Mouse (Mus musculus) embryonic facial prominence, embryonic 14.5 days (tissue): ENCODE measurements at regions not wholly inside any gene's neighbourhood (a gene's known extent, or its start where the extent isn't known, plus 50 kb on each side); places are given as distances from the start of the nearest gene placed in this dataset.
A peak's percentile ranks its signal among the peaks of the same experiment; 100 is the strongest.

ENCODE experiments used
- ATAC-seq: fragments of 200-750 bp; cut with Nextera tagmentation; 2 replicates; pipeline ENCODE4 v1.8.0; 2017; ENCODE audit warnings: low read depth, moderate number of reproducible peaks, moderate TSS enrichment
- DNase-seq: peaks from one replicate; pipeline ENCODE4 v3.0.0-alpha.2; 2015; ENCODE audit warnings: low spot score
- H3K27ac ChIP-seq: fragments of 300-500 bp; sonication (generic); replicated peaks from 2 replicates; pipeline ENCODE4 v1.5.1; 2014; ENCODE audit warnings: low read depth, mild to moderate bottlenecking, low read length, moderate library complexity
- H3K27me3 ChIP-seq: fragments of 300-500 bp; sonication (generic); replicated peaks from 2 replicates; pipeline ENCODE4 v1.6.1; 2014; ENCODE audit warnings: low read length; ENCODE audit not compliant: control insufficient read depth, insufficient read depth
- H3K36me3 ChIP-seq: fragments of 300-500 bp; sonication (generic); 2 replicates; pipeline ENCODE4 v1.6.1; 2014; ENCODE audit warnings: low read length, mixed read lengths; ENCODE audit not compliant: control insufficient read depth, insufficient read depth
- H3K4me1 ChIP-seq: fragments of 300-500 bp; sonication (generic); 2 replicates; pipeline ENCODE4 v1.6.1; 2014; ENCODE audit warnings: antibody characterized with exemption, low read length; ENCODE audit not compliant: control insufficient read depth, insufficient read depth
- H3K4me2 ChIP-seq: fragments of 300-500 bp; sonication (generic); 2 replicates; pipeline ENCODE4 v1.6.1; 2014; ENCODE audit warnings: low read depth, mild to moderate bottlenecking, low read length, moderate library complexity, mixed read lengths
- H3K4me3 ChIP-seq: fragments of 300-500 bp; sonication (generic); 2 replicates; pipeline ENCODE4 v1.5.1; 2014; ENCODE audit warnings: low read depth, mild to moderate bottlenecking, low read length
- H3K9ac ChIP-seq: fragments of 300-500 bp; sonication (generic); 2 replicates; pipeline ENCODE4 v1.6.1; 2014; ENCODE audit warnings: low read depth, mild to moderate bottlenecking, low read length, moderate library complexity, mixed read lengths
- H3K9me3 ChIP-seq: fragments of 300-500 bp; sonication (generic); 2 replicates; pipeline ENCODE4 v1.6.1; 2016; ENCODE audit warnings: low read length; ENCODE audit not compliant: control insufficient read depth
- WGBS: fragments of 180-500 bp; shearing (Covaris S2); extraction: QIAGEN DNeasy Blood & Tissue Kit; methylation state at CpG from one replicate; pipeline ENCODE4 v1.1.7; 2014; 5-methylcytosine and 5-hydroxymethylcytosine counted together

DNA sequence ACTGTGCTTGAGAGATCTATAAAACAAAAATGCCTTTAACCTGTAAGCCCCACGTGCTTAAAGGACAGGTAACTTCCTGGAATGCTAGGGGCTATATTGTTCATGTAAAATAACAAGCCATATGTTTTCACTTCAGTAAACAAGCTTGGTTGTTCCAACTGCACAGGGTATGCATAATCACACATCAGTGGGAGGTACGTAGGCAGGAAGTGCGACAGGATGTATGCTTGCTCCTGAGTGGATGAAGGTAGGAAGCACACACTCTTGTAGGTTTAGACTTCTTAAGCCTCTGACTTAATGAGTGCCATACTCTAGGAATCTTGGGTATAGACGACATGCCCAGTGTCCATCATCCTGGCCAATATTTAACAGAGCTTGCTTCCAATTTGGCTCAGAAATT lies 74.7 kb upstream of the Nek6 start:
- no peak for ATAC-seq
- Histone ChIP-seq H3K4me3 (no peak overlapping the region), H3K27ac (no peak overlapping the region), H3K4me1 (no peaks in the 10 kb centered on the region), H3K36me3 (no peaks in the 10 kb centered on the region), H3K27me3 (no peaks in the 10 kb centered on the region), H3K9me3 (no peaks in the 10 kb centered on the region), H3K9ac (no peak overlapping the region), H3K4me2 (no peak overlapping the region)
- no peak for DNase-seq
- 54% methylated on average over 4 of the region's 4 CpGs for WGBS

DNA sequence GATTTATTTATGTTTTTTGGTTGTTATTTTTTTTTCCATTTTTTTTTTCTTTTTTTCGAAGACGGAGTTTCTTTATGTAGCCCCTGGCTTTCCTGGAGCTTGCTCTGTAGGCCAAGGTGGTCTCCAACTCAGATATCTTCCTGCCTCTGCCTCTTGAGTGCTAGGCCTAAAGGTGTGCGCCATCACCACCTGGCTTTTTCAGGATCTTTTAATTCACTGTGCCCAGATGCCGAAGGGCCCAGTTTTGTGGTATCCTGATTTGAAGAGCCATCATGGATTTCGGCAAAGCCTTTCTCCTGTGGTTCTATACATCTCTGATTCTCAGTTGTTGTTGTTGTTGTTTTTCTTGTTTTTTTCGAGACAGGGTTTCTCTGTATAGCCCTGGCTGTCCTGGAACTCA lies 72.3 kb upstream of the Nek6 start:
- 92% methylated on average over 6 of the region's 6 CpGs for WGBS
- no peak overlapping the region for H3K27ac ChIP-seq
- no peak for DNase-seq

DNA sequence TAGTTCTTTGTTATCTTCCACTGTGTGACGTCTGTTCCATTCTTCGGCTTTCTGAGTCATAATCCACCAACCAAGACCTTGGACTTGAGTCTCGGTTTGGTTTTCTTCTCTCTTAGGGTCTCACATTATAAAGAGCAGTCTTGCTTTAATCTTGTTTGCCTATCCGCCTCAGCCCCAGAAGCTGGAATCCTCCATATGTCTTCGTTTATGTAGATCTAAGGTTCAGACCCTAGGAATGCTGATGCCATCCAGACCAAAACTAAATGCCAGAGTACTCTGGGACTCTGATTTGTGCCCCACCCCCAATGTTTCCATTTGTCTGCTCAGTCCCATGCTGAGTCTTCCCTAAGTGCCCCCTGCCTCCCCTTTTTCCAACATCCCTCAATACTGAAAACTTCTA lies 71.5 kb upstream of the Nek6 start:
- WGBS = 40% methylated on average over 5 of the region's 5 CpGs
- no peaks in the 10 kb centered on the region for H3K9me3 ChIP-seq
- DNase-seq (peak; percentile 58), ATAC-seq (no peak)
- no peak overlapping the region for H3K4me2 ChIP-seq
- no peaks in the 10 kb centered on the region for H3K4me1 ChIP-seq
- H3K4me3 ChIP-seq = no peak overlapping the region
- H3K27ac ChIP-seq = no peak overlapping the region; the same call in 1 of the 2 replicates
- no peaks in the 10 kb centered on the region for H3K36me3 ChIP-seq
- no peak overlapping the region for H3K9ac ChIP-seq
- no peaks in the 10 kb centered on the region for H3K27me3 ChIP-seq

More for the DNA sequence above, 72.3 kb upstream of the Nek6 start:
- no peaks in the 10 kb centered on the region for H3K4me1 ChIP-seq
- H3K9ac ChIP-seq = no peak overlapping the region
- no peak for ATAC-seq
- H3K4me2 ChIP-seq = no peak overlapping the region
- no peak overlapping the region for H3K4me3 ChIP-seq
- no peaks in the 10 kb centered on the region for H3K36me3 ChIP-seq
- H3K27me3 ChIP-seq = no peaks in the 10 kb centered on the region
- H3K9me3 ChIP-seq = no peaks in the 10 kb centered on the region

DNA sequence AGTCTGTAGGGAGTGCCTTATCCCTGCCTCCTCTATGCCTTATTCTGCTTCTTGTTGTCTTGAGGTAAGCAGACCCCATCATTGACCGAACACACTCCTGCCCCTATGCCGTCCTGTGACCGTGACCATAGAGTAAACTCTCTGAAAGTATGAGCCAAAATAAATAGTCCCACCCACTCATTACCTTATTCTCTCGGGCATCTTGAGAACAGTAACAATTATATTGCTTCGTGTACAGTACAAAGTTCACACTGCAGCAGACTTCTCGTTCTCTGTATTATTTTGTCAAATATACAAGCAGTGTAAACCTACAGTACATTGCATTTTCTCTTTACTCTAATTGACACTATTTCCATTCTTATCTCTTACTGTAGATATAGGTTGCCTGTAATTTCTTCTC lies 62.4 kb upstream of the Nek6 start:
- H3K4me3 ChIP-seq = no peak overlapping the region
- H3K4me1 ChIP-seq = no peaks in the 10 kb centered on the region
- no peaks in the 10 kb centered on the region for H3K9me3 ChIP-seq
- DNase-seq (no peak), ATAC-seq (no peak)
- no peak overlapping the region for H3K27ac ChIP-seq
- H3K4me2 ChIP-seq = no peak overlapping the region
- no peaks in the 10 kb centered on the region for H3K27me3 ChIP-seq
- H3K36me3 ChIP-seq = no peaks in the 10 kb centered on the region
- WGBS = 74% methylated on average over 6 of the region's 6 CpGs
- H3K9ac ChIP-seq = no peak overlapping the region

DNA sequence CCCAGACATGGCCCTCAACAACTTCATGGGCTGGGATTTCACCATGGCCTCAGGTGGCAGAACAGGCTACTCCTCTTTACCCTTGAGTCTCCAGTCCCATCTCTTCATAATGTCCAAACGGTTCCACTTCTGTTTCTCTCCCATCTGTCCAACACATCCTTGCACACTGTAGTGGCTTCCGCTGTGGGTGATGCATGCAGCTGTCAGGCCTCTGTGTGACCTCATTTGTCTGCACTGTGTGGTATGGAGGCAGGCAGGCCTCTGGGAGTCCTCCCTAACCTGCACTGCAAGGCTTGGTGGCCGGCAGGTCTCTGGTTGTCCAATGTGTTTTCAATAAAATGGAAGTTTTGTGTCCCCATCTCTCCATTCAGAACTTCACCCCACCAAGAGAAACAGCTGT lies 54.9 kb upstream of the Nek6 start:
- 69% methylated on average over 3 of the region's 3 CpGs for WGBS
- H3K4me2 ChIP-seq = no peak overlapping the region

DNA sequence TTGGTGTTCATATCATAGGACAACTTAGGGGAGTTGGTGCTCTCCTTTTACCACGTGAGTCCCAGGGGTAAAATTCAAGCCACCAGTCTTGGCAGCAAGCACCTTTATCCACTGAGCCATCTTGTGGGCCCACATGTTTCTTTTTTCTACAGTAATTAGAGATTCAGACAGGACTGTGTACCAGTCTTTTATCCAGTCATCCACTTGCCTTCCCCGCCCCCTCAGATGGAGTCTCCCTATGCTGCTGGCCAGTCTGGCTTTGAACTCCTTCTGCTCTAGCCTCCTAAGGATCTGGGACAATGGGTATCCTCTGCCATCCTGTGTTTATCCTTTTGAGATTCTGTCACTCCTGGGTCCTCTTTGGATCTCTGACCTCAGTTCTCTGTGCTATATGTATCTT lies 51.1 kb upstream of the Nek6 start:
- DNase-seq (no peak), ATAC-seq (no peak)
- H3K4me3 ChIP-seq = no peak overlapping the region
- peaks cover 7% of the 10 kb centered on the region for H3K4me1 ChIP-seq
- H3K9me3 ChIP-seq = no peaks in the 10 kb centered on the region
- no peak overlapping the region for H3K27ac ChIP-seq
- H3K27me3 ChIP-seq = no peaks in the 10 kb centered on the region
- no peaks in the 10 kb centered on the region for H3K36me3 ChIP-seq
- no peak overlapping the region for H3K4me2 ChIP-seq
- no peak overlapping the region for H3K9ac ChIP-seq
- WGBS = 66% methylated on average over 2 of the region's 2 CpGs

More for the DNA sequence above, 54.9 kb upstream of the Nek6 start:
- Histone ChIP-seq H3K27ac (no peak overlapping the region), H3K9ac (no peak overlapping the region), H3K36me3 (no peaks in the 10 kb centered on the region), H3K27me3 (no peaks in the 10 kb centered on the region), H3K9me3 (no peaks in the 10 kb centered on the region), H3K4me1 (peaks cover 7% of the 10 kb centered on the region), H3K4me3 (no peak overlapping the region)
- DNase-seq (no peak), ATAC-seq (0 out of 2 replicates have a peak, but pooled peaks have one; percentile 47)

DNA sequence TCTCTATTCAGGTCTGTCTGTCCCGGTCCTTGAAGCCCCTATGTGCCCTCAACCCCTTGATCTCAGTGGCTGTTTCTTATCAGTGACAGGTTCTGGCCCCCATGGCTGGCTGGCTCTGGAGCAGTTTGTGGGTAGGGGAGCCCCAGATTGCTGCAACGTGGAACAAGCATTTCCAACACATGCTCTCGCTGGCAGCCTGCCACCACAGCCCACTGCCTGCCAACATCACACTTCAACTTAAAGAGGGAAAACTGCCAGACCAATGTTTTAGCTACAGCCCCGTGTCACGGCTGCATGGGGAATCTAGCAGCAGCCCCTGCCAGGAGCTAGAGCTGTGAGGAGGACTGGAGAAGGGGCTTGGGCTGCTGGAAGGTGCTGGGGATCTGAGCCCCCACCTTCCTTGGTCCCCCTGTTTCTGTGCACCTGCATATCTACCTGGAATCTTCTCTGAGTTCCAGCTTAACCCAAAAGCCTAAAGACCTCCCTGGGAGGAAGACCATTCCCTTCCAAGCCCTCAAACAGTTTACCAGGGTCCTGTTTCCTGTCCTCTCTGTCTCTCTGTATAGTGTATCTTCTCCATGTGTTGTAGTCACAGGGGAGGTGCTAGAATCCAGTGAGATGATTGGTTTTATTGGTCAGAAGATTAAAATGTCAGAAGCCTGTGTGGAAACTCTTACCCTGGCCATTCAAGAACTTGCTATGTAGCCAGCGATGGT lies 50.5 kb upstream of the Nek6 start:
- H3K27ac ChIP-seq = no peak overlapping the region
- 32% methylated on average over 6 of the region's 6 CpGs for WGBS
- peak; percentile 92 for DNase-seq
- no peaks in the 10 kb centered on the region for H3K36me3 ChIP-seq
- H3K27me3 ChIP-seq = no peaks in the 10 kb centered on the region
- ATAC-seq = peak; percentile 84
- H3K4me2 ChIP-seq = no peak overlapping the region
- H3K9ac ChIP-seq = no peak overlapping the region
- H3K9me3 ChIP-seq = no peaks in the 10 kb centered on the region
- peaks cover 7% of the 10 kb centered on the region for H3K4me1 ChIP-seq
- H3K4me3 ChIP-seq = no peak overlapping the region
